Mouse (Mus musculus): ENCODE results near the gene Plekhh3.
"Not testable (repeated sequence)": the region's sequence is repeated elsewhere in the genome, so short reads cannot be mapped to it uniquely, and the experiment has no call there.

Plekhh3 gene

DNA sequence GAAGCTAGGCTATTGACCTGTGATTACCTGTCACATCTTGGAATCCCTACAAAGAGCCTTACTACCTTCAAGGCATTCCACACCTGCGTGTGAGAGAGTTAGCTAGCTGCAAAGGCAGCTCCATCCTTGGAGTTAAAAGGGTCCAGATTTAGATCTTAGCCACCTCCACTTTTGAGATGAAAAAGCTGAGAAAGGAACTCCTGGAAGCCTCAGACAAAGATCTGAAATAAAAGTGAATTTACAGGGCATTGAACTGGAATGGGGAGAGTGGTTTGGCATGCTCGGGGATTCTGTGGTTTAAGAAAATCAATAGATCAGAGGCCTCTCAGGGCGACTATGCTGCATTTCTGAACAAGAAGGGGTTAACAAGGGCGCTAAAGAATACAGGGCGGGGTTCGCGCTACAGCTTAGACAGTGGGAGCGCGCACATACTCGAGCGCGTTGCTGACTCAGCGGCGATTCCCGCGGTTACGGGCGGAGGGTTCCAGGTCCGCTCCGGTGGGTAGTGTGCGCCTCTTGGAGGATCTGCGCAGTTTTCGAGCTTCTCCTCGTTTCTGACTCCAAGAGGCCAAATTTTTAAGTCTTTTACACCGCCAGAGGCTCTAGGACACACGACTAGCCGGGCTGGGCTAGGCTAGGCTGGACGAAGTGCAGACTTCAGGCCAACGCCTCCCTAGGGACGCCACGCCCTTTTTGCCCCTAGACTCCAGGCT, 726 bp upstream of the Plekhh3 start:
- DNase-seq (ENCODE audit: extremely low spot score, low read depth, low spot score), result no peak

DNA sequence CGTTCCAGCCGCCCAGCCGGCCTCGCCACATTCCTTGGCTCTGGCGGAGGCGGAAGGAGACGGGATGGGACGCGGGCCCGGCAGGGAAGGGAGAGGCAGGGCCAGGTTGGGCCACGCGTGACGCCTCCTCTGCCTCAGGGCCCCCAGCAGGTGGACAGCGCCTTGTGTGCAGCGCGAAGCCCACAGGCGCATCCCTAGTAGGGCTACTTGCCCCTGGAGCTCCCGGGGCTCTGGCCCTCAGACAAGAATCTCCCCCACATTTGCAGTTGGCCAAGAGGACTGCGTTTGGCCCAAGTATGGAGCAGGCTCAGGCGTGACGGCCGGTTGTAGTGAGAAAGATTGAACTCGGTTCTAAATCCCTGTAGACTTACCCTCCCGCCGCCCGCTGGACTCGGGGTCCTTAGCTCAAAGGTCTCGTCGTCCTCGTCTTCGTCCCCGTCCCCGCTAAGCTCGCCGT, 769 bp downstream of the Plekhh3 start, which contains the start of gene Cntnap1:
Gene Cntnap1 (plus strand): TSS at position 170 of the 457 bp plus-strand sequence.
- DNase-seq (ENCODE audit: extremely low spot score, low read depth, low spot score), result no peak

DNA sequence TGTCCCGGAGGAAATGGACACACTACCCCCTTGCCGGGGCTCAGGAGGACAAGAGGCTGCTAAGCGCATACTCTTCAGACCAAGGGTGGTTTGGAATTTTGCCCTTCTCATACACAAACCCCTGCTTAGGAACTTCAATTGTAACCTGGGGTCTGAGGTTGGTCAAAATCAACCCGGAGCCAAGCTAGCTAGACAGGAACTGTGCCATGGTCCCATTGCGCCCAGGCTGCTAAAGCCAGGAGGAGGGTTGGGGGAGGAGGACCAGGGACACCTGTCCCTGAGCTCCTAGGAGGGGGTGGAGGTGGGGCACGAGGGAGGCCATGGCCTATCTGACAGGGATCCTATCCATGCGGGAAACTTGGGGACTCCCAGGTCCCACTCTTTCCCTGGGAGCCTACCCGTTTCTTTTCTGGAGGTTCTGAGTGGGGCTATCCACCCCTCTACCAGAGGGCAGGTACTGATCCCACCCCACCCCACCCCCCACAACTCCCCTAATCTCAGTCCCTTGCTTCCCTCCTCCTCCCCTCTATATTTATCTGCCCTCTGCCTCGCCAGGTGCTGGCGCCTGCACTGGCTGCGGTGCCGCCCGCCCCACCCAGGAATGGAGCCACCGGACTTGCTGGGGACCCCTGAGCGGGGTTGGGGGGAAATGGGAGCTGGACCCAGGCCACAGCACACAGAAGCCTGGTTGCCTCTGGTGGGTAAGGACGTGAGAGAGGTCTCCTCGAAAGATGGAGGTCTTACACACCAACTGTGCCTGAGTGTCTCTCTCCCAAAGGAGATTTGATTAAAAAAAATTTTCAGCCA, 1.6 kb downstream of the Plekhh3 start:
- no peak for DNase-seq (ENCODE audit: extremely low spot score, low read depth, low spot score)

DNA sequence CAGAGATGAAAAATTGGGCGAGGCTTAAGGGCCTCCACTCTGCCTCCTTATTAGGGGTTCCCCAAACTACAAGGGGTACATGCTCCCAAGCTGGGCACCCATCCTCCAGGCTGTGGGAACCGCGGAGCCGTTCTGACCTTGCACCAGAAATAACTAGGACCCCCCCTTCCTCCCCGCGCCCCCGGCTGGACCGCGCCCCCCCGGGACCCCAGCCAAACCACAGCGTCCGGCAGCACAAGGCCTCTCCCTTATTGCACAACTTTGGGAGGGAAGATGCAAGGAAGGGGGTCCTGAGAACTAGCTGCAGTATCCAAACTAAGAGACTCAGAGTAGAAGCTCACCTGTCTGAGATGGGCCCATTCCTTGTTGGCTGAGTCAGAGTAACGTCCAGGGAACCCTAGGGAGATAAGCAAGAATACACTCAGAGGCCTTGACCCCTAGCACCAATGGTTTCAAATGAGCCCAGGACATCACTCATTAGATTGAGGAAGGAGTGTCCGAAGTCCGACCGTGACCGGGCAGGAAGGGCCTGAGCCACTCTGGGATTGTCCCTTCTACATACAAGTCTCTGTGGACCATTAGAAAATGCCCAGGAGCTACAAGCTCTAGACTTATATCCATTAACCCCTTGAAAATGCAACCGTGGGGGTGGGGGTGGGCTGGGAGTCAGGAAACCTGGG, 2.7 kb downstream of the Plekhh3 start:
- no peak for DNase-seq (ENCODE audit: extremely low spot score, low read depth, low spot score)

DNA sequence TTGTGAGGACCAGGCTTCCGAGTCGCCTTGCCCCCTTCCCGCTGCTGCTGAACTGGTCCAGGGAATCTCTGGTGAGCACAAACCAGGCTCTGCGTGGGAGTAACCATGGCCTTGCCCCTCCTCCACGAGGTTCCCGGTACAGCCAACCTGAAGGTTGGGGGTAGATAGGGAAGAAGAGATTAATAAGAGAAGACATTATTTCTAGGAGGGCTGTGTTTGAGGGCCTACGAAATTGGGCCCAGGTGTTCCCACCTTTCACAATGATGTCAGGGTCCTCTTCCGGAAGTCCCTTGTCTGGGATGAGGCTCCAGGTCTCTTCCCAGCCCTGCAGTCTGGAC, 3.2 kb downstream of the Plekhh3 start:
- no peak for DNase-seq (ENCODE audit: extremely low spot score, low read depth, low spot score)

DNA sequence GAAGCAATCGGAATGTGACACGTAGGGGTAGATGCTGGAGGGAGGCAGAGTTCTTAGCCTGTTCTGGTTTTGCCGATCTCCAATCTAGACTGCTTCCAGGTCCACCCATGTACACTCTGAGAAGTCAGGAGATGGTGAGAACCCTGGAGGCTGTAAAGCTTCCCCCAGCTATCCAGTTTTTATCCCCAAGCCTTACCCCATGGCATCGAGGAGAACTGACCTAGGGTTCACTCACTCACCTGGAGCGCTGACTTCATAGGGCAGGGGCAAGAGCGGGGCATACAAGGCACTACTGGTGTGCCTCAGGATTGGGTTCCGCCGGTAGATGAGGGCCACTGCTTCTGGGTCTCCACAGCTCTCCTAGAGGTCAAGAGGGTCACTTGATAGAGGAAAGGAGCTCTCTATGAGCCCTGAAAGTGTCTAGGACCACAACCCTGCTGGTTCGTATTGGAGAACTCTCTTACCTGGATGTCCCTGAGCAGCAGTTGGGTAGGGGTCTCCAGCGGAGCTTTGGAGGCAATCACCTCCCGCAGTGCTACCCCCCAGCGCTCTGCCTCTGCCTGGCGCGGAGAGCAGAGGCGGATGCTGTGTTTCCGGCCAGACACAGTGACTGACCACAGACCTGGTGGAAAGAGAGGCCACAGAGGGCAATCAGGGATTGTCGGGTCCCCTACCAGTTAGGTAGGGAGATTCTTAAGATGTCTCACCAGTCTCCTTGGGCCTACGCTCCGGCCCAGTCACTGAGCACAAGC, 3.8 kb downstream of the Plekhh3 start:
- DNase-seq (ENCODE audit: extremely low spot score, low read depth, low spot score), result no peak

DNA sequence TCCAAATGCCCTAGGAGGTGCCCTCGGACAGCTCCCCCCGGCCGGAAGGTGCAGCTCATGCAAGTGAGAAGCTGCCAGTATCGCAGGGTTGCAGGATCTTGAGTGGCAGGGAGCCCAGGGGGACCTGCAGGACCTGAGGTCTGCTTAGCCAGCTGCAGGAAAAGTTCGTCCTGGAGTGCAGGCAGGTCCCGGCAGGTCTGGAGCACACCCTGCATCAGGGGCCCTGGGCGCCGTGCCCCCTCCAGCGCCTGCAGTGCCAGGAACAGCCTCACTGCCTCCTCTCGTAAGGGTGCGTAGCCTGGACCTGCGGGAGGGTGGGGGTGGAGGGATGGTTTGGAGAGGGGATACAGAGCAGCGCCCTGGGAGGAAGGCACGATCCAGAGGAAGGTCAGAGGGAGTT, 4.8 kb downstream of the Plekhh3 start:
- no peak for DNase-seq (ENCODE audit: extremely low spot score, low read depth, low spot score)

DNA sequence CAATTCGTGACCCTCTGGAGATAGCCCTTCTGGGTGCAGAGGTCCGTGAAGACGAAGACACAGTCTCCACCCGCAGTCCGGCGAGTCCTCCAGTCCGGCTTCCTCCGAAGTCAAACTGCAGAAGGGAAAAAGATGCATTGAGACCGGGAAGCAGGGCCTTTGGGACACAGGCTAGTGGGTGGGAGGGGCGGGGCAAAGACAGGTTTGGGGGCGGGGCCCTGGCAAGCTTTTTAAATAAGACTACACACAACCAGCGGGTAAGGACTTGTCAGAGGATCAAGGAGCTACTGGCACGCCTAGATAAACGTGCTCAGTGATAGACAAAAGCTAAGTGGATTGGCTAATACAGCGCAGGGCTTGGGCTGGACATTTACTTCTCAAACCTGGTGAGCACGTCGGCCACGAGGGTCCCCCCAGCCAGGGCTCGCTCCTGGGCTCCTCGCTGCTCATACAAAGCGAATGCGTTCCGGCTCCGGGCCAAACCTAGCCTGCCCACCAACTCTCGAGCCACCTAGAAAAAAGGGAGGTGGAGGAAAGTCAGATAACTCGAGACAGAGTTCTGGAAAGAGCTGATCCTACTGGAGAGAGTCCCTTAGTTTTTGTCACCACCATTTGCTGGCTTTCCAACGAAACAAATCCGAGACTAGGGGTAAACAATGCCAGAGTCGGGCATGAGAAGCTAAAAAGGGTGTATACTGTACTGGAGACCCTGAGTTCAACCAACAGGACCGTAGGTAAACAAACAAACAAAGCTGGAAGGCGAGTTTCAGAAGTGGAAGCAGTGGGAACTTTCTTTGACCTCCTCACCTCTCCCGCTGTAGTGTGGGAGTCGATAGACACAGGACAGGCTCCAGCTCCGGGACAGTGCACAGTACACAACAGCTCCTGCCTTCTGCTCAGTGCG, 6.2 kb downstream of the Plekhh3 start:
- DNase-seq (ENCODE audit: extremely low spot score, low read depth, low spot score), result no peak

DNA sequence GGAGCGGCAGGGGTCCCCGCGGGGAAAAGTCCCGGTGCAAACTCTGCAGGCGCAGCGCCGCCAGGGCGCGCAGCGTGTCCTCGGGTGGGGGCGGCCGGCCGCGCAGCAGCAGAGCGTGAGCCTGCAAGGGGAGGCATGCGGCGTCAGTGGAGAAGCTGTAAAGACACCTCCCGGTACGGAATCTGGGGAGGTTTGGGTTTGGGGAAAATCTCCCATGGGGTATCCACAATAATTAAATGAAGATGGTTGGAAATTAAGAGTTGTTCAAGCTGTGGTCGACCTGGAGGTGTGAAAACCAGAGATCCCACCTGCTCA, 6.8 kb downstream of the Plekhh3 start:
- DNase-seq (ENCODE audit: extremely low spot score, low read depth, low spot score), result no peak

DNA sequence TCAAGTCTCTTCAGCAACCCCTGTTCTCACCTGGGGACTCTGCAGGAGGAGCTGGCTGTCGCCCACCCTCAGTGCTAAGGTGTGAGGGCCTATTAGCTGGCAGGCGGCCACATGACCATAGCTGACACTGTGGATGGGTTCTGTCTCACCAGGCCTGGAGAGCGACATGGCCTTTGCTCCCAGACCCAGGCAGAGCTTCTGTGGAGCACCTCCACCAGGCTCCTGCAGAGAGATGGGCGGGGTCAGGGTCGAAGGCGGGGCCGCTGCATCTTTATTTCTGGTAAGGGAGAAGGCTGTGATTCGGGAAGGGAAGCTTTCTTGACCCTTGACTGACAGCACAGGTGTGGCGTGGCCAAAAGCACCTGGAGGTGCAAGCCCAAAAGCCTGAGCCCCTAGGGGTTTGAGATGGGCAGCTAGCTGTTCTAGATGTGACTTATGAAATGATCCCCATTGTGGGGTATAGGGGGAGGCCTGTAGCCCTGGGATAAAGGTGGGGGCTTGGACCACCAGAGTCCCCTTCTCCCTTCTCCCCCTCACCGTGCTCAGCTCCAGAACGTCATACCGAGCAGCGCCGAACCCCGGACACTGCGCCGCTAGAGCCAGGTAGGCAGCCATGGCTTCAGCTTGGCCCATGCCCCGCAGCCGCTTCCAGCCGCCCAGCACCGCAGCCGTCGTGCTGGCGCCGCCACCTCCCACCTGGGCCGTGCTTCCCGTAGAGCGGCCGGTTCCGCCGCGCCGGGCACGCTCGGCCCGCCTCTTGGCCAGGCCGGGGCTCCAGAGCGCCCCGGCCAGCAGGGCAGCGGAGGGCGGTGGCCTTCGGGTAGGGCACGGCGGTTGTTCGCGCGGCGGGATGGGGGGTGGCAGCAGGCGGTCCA, 7.4 kb downstream of the Plekhh3 start:
- DNase-seq (ENCODE audit: extremely low spot score, low read depth, low spot score), result no peak

DNA sequence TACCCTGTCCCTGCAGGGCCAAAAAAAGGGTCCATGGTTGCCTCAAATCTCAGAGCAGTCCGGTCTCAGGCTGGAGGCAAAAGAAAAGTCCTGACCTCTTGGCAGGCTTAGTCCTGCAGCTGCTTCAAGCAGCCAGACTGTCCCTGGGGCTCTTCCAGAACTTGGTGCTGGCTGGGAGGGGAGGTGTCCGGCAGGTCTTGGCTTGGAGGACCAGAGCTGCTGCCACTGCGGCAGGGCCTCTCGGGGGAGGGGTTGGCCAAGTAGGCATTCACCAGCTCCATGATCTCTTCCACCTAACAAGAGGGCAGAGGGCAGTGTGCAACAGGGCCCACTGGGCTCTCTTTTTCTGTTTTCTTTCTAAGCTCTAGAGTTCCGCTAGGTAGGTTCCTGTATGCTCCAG, 8.4 kb downstream of the Plekhh3 start:
- no peak for DNase-seq (ENCODE audit: extremely low spot score, low read depth, low spot score)

DNA sequence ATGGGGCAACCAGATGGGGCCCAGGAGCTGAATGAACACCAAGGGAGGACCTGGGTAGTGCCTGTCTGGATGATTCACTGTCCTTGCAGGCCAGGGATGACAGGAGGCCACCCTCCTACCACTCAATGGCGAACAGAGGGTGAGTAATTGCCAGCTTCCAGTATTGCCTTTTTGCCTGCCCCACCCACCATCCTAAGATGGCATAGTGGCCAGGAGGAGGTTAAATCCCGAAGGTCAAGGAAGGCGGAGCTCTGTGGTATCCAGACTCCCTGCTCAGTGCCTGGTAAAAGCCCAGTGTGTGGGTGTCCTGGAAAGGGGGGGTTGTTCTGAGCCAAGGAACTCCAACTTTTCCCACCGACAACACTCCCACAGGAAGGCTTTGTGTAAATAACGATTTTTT, 8.8 kb downstream of the Plekhh3 start:
- no peak for DNase-seq (ENCODE audit: extremely low spot score, low read depth, low spot score)

DNA sequence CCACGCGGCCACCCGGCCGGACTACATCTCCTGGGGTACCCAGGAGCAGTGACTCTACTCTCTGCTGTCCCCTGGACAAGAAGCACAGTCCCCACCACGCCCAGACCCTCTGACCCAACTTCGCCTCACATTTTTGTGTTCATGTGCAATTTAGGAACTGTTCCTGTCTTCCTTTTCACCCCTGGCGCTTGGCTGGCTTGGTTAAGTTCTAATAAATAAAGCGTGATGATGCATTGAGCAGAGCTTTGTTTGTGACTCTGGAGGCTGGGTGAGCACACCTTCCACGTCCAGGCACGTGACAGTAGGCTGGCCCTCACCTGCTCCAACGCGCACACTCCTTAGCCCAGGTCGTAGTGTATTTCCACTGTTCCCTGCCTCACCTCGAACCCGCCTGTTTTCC, 9.6 kb downstream of the Plekhh3 start:
- DNase-seq (ENCODE audit: extremely low spot score, low read depth, low spot score), result no peak

DNA sequence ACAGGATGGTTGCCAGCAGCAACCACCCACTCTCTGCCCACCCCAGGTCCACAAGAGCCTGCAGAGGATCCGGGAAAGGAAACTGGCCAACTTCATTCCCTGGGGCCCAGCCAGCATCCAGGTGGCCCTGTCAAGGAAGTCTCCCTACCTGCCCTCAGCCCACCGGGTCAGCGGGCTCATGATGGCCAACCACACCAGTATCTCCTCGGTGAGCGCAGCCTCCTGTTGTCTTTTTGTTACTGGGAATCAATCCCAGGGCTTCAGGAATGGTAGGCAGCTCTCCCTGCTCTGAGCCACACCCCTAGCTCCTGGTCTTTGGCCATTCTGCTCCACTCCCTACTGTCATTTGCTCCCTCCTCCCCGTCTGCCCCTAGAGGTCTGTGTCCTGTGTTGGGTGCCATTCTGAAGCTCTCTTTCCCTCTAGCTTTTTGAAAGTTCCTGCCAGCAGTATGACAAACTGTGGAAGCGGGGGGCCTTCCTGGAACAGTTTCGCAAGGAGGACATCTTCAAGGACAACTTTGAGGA, 10.1 kb downstream of the Plekhh3 start:
- DNase-seq (ENCODE audit: extremely low spot score, low read depth, low spot score), result not testable (repeated sequence)

DNA sequence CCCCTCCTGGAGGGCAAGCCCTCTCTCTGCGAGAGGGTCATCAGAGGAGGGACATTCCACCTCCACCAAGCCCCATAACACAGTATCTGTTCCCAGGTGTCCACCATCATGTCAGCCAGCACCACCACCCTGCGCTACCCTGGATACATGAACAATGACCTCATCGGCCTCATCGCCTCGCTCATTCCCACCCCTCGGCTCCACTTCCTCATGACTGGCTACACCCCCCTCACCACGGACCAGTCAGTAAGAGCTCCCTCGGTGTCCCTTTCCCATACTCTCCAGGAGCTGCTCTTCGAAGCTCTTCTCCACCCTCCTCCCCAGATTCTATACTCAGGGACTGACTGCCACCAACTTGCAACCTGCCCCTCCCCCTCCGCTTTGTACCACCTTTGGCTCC, 11.0 kb downstream of the Plekhh3 start:
- not testable (repeated sequence) for DNase-seq (ENCODE audit: extremely low spot score, low read depth, low spot score)

DNA sequence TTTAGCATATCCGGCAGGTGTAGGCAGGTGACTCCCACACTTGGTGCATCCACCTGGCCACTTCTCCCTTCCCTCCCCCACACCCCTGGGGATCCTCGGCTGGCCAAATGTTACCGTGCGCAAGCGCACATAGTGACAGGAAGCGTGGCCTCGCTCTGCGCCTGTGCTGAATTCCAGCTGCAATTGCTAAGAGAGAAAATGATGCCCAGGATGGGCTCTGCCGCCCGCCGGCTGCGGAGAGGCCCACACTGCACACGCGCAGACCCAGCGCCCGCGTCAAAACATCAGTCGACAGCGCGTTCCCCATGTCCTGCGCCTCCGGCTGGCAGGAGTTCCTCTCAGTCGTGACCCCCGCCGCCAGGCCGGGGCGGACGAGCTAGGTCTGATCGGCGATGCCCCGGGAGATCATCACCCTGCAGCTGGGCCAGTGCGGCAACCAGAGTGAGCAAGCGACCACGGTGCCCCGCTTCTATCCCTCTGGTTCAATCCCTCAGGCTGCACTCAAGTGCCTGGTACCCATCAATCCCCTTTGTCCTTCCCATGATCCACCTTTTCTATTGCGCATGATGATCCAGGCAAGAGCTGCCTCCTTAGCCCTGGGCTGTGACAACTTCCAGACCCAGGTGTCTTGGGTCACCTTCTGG, 15.3 kb downstream of the Plekhh3 start, which contains the start of gene Tubg2:
Gene Tubg2 (plus strand): TSS at position 180 of the 644 bp plus-strand sequence.
- DNase-seq (ENCODE audit: extremely low spot score, low read depth, low spot score), result no peak

DNA sequence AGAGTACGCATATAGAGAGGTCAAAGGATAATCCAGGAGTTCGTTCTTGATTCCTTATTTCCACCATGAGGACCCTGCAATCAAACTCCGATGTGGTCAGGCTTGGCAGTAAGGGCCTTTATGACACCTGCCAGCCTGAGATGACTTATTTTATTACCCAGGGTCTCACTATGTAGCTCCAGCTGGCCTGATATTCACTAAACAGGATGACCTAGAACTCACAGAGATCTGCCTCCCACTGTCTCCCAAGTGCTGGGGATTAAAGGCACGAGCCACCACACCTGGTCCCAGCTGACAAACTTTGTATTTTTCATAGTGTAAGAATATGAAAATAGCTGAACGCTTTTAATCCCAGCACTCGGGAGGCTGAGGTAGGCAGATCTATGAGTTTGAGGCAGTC, 16.0 kb downstream of the Plekhh3 start:
- no peak for DNase-seq (ENCODE audit: extremely low spot score, low read depth, low spot score)

DNA sequence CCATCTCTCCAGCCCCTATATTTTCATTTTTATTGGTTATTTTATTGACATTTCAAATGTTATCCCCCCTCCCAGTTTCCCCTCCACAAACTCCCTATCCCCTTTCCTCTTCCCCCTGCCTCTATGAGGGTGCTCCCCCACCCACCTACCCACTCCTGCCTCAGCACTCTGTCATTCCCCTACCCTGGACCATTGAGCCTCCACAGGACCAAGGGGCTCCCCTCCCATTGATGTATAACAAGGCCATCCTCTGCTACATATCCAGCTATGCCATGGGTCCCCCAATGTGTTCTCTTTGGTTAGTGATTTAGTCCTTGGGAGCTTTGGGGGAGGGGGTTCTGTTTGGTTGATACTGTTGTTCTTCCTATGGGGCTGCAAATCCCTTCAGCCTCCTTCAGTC, 16.5 kb downstream of the Plekhh3 start:
- no peak for DNase-seq (ENCODE audit: extremely low spot score, low read depth, low spot score)

DNA sequence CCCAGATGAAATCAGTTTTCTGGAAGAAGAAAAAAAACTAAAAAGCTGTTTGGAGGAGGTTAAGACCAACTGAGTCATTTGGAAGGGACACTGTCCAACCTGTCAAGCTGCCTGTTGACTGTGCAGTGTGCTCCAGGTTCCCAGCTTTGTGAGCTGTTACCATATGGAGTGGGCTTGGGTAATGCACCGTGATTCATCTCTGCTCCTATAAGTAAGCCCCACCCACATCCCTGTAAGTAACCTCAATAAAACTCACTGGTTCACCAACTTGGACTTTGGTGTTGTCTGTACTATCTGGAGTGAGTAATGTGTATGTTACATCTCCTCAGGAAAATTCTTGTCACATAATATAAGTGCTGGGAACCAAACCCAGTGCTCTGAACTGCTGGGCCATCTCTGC, 18.3 kb downstream of the Plekhh3 start:
- DNase-seq (ENCODE audit: extremely low spot score, low read depth, low spot score), result no peak
